In the genomic region with DNA sequence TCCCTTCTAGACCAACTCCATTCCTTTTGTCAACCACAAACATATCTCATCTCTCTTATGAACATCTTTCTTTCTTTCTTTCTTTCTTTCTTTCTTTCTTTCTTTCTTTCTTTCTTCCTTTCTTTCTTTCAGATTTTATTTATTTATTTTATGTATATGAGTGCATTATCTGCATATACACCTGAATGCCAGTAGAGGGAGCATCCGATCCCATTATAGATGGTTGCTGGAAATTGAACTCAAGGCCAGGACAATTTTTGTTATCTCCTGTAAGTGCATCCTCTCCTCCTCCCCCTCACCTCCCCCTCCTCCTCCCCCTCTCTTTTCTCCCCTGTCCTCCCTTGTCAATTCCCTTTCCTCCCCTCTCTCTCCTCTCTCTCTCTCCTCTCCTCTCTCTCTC, we compare ENCODE assay signal across 19 mouse cellular contexts. TPM values are rescaled to one million over a fixed set of nuclear protein-coding genes. Genes with fewer than 3 reads are reported as not detected.
A peak's percentile ranks its signal among the peaks of the same experiment; 100 is the strongest.
DNase-seq lines count a peak whose midpoint lies in the region; ATAC-seq and TF ChIP-seq lines count a peak whose summit lies in the region.
"Had no signal": no experiment of that assay in that cellular context is flagged by ENCODE, and none has a peak within 500 bp of the region (broad histone marks: within the 10 kb centered on the region; RNA-seq: fewer than 3 reads in every experiment).

No protein-coding gene starts in this region.

- no peak for TF ChIP-seq POLR2A in liver, adult 2 months (IDR thresholded peaks at IDR 0.05; ENCODE audit: extremely low read depth, insufficient read depth, low read length)
- TF ChIP-seq POLR2A in CH12.LX (IDR thresholded peaks at IDR 0.05; ENCODE audit: low read depth, low read length), result no peak

- no peaks in the 10 kb centered on the region for H3K36me3 ChIP-seq in forebrain, postnatal 0 days (ENCODE audit: insufficient read depth)
- H3K36me3 ChIP-seq in forebrain, embryonic 13.5 days (ENCODE audit: poor library complexity, severe bottlenecking), result no peaks in the 10 kb centered on the region
- no peaks in the 10 kb centered on the region for H3K36me3 ChIP-seq in liver, adult 2 months (ENCODE audit: control insufficient read depth, insufficient read depth, low read length)
- H3K36me3 ChIP-seq in CH12.LX (replicated peaks in 1 of 2; ENCODE audit: control insufficient read depth in 1 of 2, insufficient read depth in 1 of 2, low read length in 1 of 2), result peaks cover 0 to 3% of the 10 kb centered on the region in 2 experiments
- H3K36me3 ChIP-seq: forebrain, embryonic 15.5 days; heart, embryonic 13.5 days; hindbrain, embryonic 10.5 days; lung, embryonic 15.5 days; midbrain, embryonic 12.5 days had no signal

- intact Hi-C loops in gastrocnemius, postnatal 36 days (cut with DNase I), result no loop called here

- no peaks in the 10 kb centered on the region for H3K79me2 ChIP-seq in liver, adult 2 months (ENCODE audit: control insufficient read depth, insufficient read depth, low read length)
- H3K79me2 ChIP-seq in CH12.LX (replicated peaks; ENCODE audit: control insufficient read depth, extremely low read depth, insufficient read depth, poor library complexity, severe bottlenecking), result no peaks in the 10 kb centered on the region

- H3K4me3 ChIP-seq in forebrain, postnatal 0 days (ENCODE audit: low read depth, low read length), result no peak overlapping the region
- no peak overlapping the region for H3K4me3 ChIP-seq in forebrain, embryonic 13.5 days
- no peak overlapping the region for H3K4me3 ChIP-seq in liver, adult 2 months (ENCODE audit: insufficient read depth, low read depth, low read length)
- no peak overlapping the region for H3K4me3 ChIP-seq in CH12.LX (replicated peaks in 1 of 3; ENCODE audit: low read depth in 2 of 3, low read length in 2 of 3, poor library complexity in 1 of 3)
- H3K4me3 ChIP-seq: forebrain, embryonic 15.5 days; heart, embryonic 13.5 days; hindbrain, embryonic 10.5 days; lung, embryonic 15.5 days; midbrain, embryonic 12.5 days; myocyte had no signal

- no peak overlapping the region for H3K4me2 ChIP-seq in forebrain, postnatal 0 days (ENCODE audit: low read depth)
- no peak overlapping the region for H3K4me2 ChIP-seq in forebrain, embryonic 13.5 days
- H3K4me2 ChIP-seq in CH12.LX (ENCODE audit: insufficient read depth, low read depth, poor library complexity, severe bottlenecking), result no peak overlapping the region
- H3K4me2 ChIP-seq: forebrain, embryonic 15.5 days; heart, embryonic 13.5 days; lung, embryonic 15.5 days; midbrain, embryonic 12.5 days had no signal

- no peak for ATAC-seq in forebrain, postnatal 0 days
- no peak for ATAC-seq in forebrain, embryonic 13.5 days
- peak; percentile 53; the same call in 1 of the 2 replicates for ATAC-seq in megakaryocyte, adult 5-6 weeks (ENCODE audit: poor library complexity, severe bottlenecking)
- ATAC-seq: forebrain, embryonic 15.5 days had no signal

- DNase-seq in forebrain, postnatal 0 days, result no peak
- DNase-seq in liver, adult 2 months (ENCODE audit: extremely low read depth, low read depth, low spot score), result peak; percentile 20
- DNase-seq in liver (no peak), CH12.LX (ENCODE audit: extremely low read depth) (no peak)
- DNase-seq in right cerebral cortex, postnatal 14 days, result no peak
- no peak for DNase-seq in gastrocnemius, postnatal 36 days
- DNase-seq: cerebellum, postnatal 14 days; gastrocnemius, postnatal 14 days; kidney, adult 18-20 months; kidney, postnatal 36 days; right cerebral cortex, postnatal 25 days had no signal

- dilution Hi-C loops in CH12.LX (cut with MboI; ENCODE audit: extremely low pct_ligation_motif_present, extremely low pct_unique_long_range_greater_than_20kb, low sequenced_read_pairs), result no loop called here

- no peaks in the 10 kb centered on the region for H3K4me1 ChIP-seq in forebrain, postnatal 0 days (ENCODE audit: insufficient read depth)
- no peaks in the 10 kb centered on the region for H3K4me1 ChIP-seq in forebrain, embryonic 13.5 days
- H3K4me1 ChIP-seq in liver, adult 2 months (ENCODE audit: control insufficient read depth, insufficient read depth, low read length), result no peaks in the 10 kb centered on the region
- peaks cover 25 to 55% of the 10 kb centered on the region in 2 experiments for H3K4me1 ChIP-seq in CH12.LX (ENCODE audit: control insufficient read depth in 1 of 2, insufficient read depth in 2 of 2)
- H3K4me1 ChIP-seq: forebrain, embryonic 15.5 days; hindbrain, embryonic 10.5 days; lung, embryonic 15.5 days; midbrain, embryonic 12.5 days had no signal

- peak; percentile 57 for TF ChIP-seq RAD21 in CH12.LX (IDR thresholded peaks at IDR 0.05; ENCODE audit: low read depth, low read length)

- H3K27ac ChIP-seq in forebrain, postnatal 0 days (ENCODE audit: low read depth, low read length), result no peak overlapping the region
- no peak overlapping the region for H3K27ac ChIP-seq in forebrain, embryonic 13.5 days
- H3K27ac ChIP-seq in liver, adult 2 months (replicated peaks; ENCODE audit: insufficient read depth, low read depth, low read length), result no peak overlapping the region
- no peak overlapping the region for H3K27ac ChIP-seq in CH12.LX (ENCODE audit: insufficient read depth, low read depth)
- H3K27ac ChIP-seq: forebrain, embryonic 15.5 days; heart, embryonic 13.5 days; hindbrain, embryonic 10.5 days; lung, embryonic 15.5 days; midbrain, embryonic 12.5 days had no signal

- no peaks in the 10 kb centered on the region for H3K27me3 ChIP-seq in forebrain, postnatal 0 days (ENCODE audit: insufficient read depth, low read length)
- H3K27me3 ChIP-seq in forebrain, embryonic 13.5 days, result no peaks in the 10 kb centered on the region
- no peaks in the 10 kb centered on the region for H3K27me3 ChIP-seq in liver, adult 2 months (ENCODE audit: control insufficient read depth, insufficient read depth, low read length)
- no peaks in the 10 kb centered on the region for H3K27me3 ChIP-seq in CH12.LX (replicated peaks)
- H3K27me3 ChIP-seq: forebrain, embryonic 15.5 days; heart, embryonic 13.5 days; lung, embryonic 15.5 days; midbrain, embryonic 12.5 days had no signal

- TF ChIP-seq EP300 in CH12.LX (IDR thresholded peaks at IDR 0.05; ENCODE audit: low read length), result no peak

- WGBS in forebrain, postnatal 0 days, result 74% methylated on average over 1 of the region's 1 CpGs
- WGBS in forebrain, embryonic 13.5 days, result 69% methylated on average over 1 of the region's 1 CpGs
- 83% methylated on average over 1 of the region's 1 CpGs for WGBS in liver, adult 2 months

- 0 out of 2 replicates have a peak, but pooled peaks have one; percentile 9 for TF ChIP-seq CTCF in forebrain, postnatal 0 days (IDR thresholded peaks at IDR 0.05; ENCODE audit: low read depth)
- peak; percentile 32 for TF ChIP-seq CTCF in liver, adult 2 months (IDR thresholded peaks at IDR 0.05; ENCODE audit: low read depth, low read length)
- peak in 1 of 2 experiments; percentile 61; a peak in 2 of 4 replicates for TF ChIP-seq CTCF in CH12.LX (conservative IDR thresholded peaks at IDR 0.05 in 1 of 2, IDR thresholded peaks at IDR 0.05 in 1 of 2; ENCODE audit: low read depth in 2 of 2, low read length in 2 of 2)

- in situ Hi-C loops in CH12.LX (cut with MboI; ENCODE audit: low pct_ligation_motif_present, low pct_unique_long_range_greater_than_20kb, low sequenced_read_pairs), result no loop called here

- no peaks in the 10 kb centered on the region for H3K9me3 ChIP-seq in forebrain, postnatal 0 days (ENCODE audit: low read length)
- H3K9me3 ChIP-seq in forebrain, embryonic 13.5 days (replicated peaks), result no peaks in the 10 kb centered on the region
- H3K9me3 ChIP-seq in CH12.LX (replicated peaks; ENCODE audit: low read length), result no peaks in the 10 kb centered on the region
- H3K9me3 ChIP-seq: forebrain, embryonic 15.5 days; heart, embryonic 13.5 days; hindbrain, embryonic 10.5 days; lung, embryonic 15.5 days; midbrain, embryonic 12.5 days had no signal

- no peak overlapping the region for H3K9ac ChIP-seq in forebrain, postnatal 0 days
- H3K9ac ChIP-seq in forebrain, embryonic 13.5 days, result no peak overlapping the region
- H3K9ac ChIP-seq in liver, adult 2 months (ENCODE audit: low read depth, low read length), result no peak overlapping the region
- H3K9ac ChIP-seq in CH12.LX (ENCODE audit: insufficient read depth, low read depth), result no peak overlapping the region
- H3K9ac ChIP-seq: forebrain, embryonic 15.5 days; heart, embryonic 13.5 days; lung, embryonic 15.5 days; midbrain, embryonic 12.5 days had no signal

TF ChIP-seq in CH12.LX, 34 proteins besides CTCF, POLR2A, EP300 and RAD21:
- TF ChIP-seq SMC3 (IDR thresholded peaks at IDR 0.05; ENCODE audit: low read depth, low read length), result peak; percentile 50
- TF ChIP-seq JUND (conservative IDR thresholded peaks at IDR 0.05; ENCODE audit: low read depth, low read length), result no peak
TF ChIP-seq in CH12.LX: peak in this region for 1.

RNA-seq across cellular contexts. Expression of a gene that starts 25.7 kb away (rescaled TPM):
- total RNA-seq in forebrain, postnatal 0 days (2014; rRNA removed), result 17.2 and 27.7 TPM in 2 replicates
- polyA plus RNA-seq in forebrain, postnatal 0 days (2015; fragmentation: Nextera tagmentation; extraction: Ambion mirVana), result 17.6 and 22.6 TPM in 2 replicates
- polyA plus RNA-seq in forebrain, embryonic 13.5 days (2015; fragmentation: Nextera tagmentation; extraction: Ambion mirVana), result 24.0 and 24.9 TPM in 2 replicates
- 29.6 and 33.2 TPM in 2 replicates for total RNA-seq in liver, adult 2 months (2014; rRNA removed)
- 15.8 and 20.5 TPM in 2 replicates for polyA plus RNA-seq in liver, adult 2 months (2012; rRNA removed)
- 25.0 and 25.5 TPM in 2 replicates for total RNA-seq in CH12.LX (2012; rRNA removed)
- 16.2 and 16.7 TPM in 2 replicates for total RNA-seq in CH12.LX (2014; rRNA removed)
- 19.7 and 28.2 TPM in 2 replicates for polyA plus RNA-seq in CH12.LX (2012; ENCODE audit: insufficient read length, low read depth)
- total RNA-seq in megakaryocyte, adult 5-6 weeks (2015), result 36.2 and 37.9 TPM in 2 replicates
- total RNA-seq in megakaryocyte, adult 5-6 weeks (2017), result 23.8 and 51.5 TPM in 2 replicates
- total RNA-seq in gastrocnemius, postnatal 36 days (2021), result 10 to 100 TPM; 39.4 to 48.9 TPM

RNA-seq across cellular contexts. Expression of a gene that starts 54.2 kb away (rescaled TPM):
- 106 and 110 TPM in 2 replicates for total RNA-seq in forebrain, postnatal 0 days (2014; rRNA removed)
- 157 and 189 TPM in 2 replicates for polyA plus RNA-seq in forebrain, postnatal 0 days (2015; fragmentation: Nextera tagmentation; extraction: Ambion mirVana)
- polyA plus RNA-seq in forebrain, embryonic 13.5 days (2015; fragmentation: Nextera tagmentation; extraction: Ambion mirVana), result 195 and 217 TPM in 2 replicates
- 57.6 and 60.5 TPM in 2 replicates for total RNA-seq in liver, adult 2 months (2014; rRNA removed)
- polyA plus RNA-seq in liver, adult 2 months (2012; rRNA removed), result 14.6 and 14.8 TPM in 2 replicates
- total RNA-seq in CH12.LX (2012; rRNA removed) (172 and 176 TPM in 2 replicates), CH12.LX (2014; rRNA removed) (233 and 262 TPM in 2 replicates)
- polyA plus RNA-seq in CH12.LX (2012; ENCODE audit: insufficient read length, low read depth), result 277 and 339 TPM in 2 replicates
- total RNA-seq in megakaryocyte, adult 5-6 weeks (2015), result 85.1 and 110 TPM in 2 replicates
- 110 and 129 TPM in 2 replicates for total RNA-seq in megakaryocyte, adult 5-6 weeks (2017)
- total RNA-seq in gastrocnemius, postnatal 36 days (2021), result 10 to 100 TPM; 56.2 to 58.0 TPM
